Mouse (Mus musculus): Measurements from ENCODE around the gene Pcgf1. TPM values are rescaled to one million over a fixed set of nuclear protein-coding genes. Genes with fewer than 3 reads are reported as not detected.

Pcgf1 gene
- polyA plus RNA-seq, 2 experiments, result 15.0 to 21.0 TPM

DNA sequence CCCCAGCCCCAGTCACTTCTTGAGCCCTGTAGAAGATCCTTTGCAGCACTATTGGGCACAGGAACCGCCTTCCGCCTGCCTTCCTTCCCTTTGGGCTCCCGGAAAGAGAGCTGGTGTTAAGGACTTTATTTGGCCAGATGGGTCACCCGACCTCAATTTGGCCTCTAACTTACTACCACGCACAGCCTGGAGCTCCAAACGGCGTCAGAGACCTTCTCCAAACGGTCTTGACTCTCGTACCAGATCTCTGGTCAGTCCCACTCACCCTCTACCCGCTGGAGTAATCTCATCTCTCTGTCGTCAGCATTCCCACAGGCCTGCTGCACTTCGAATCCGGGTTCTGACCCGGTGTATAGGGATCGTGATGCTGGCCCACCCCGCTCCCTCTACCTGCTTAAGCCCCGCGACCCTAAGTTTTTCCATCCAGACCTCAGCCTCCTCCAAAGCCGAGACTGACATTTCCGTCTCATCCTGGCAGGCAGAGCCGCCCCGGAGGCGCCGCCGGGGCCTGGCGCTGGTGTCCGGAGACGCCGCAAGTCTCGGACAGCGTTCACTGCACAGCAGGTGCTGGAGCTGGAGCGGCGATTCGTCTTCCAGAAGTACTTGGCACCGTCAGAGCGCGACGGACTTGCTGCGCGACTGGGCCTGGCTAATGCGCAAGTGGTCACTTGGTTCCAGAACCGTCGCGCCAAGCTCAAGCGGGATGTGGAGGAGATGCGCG, 9.7 kb downstream of the Pcgf1 start:
- Histone ChIP-seq H3K4me1 (replicated peaks; ENCODE audit: control insufficient read depth in 2 of 2, insufficient read depth in 2 of 2, low read length in 1 of 2) (no peaks in the 10 kb centered on the region; a peak in 1 of 4 replicates), H3K4me2 (ENCODE audit: low read depth) (peak overlapping the region; percentile 16), H3K27ac (no peak overlapping the region), H3K9ac (replicated peaks) (no peak overlapping the region), H3K36me3 (replicated peaks; ENCODE audit: control insufficient read depth, insufficient read depth, low read depth) (no peaks in the 10 kb centered on the region), H3K4me3 (ENCODE audit: insufficient read depth in 1 of 2, low read depth in 2 of 2, low read length in 2 of 2) (0 out of 4 replicates have a peak overlapping the region, but pooled peaks have one; percentile 2 to 4), H3K27me3 (ENCODE audit: control insufficient read depth, insufficient read depth, low read length) (peaks cover 63% of the 10 kb centered on the region), H3K9me3 (ENCODE audit: control insufficient read depth, low read length) (no peaks in the 10 kb centered on the region)
- no peak for ATAC-seq (ENCODE audit: insufficient read depth)
- TF ChIP-seq EP300 (IDR thresholded peaks at IDR 0.05; ENCODE audit: low read depth) (no peak), CTCF (IDR thresholded peaks at IDR 0.05; ENCODE audit: low read depth) (no peak)
- DNase-seq (ENCODE audit: low read depth in 3 of 3, low spot score in 3 of 3), result no peak
- 3% methylated on average over 47 of the region's 47 CpGs for WGBS (ENCODE audit: insufficient replicate concordance)

DNA sequence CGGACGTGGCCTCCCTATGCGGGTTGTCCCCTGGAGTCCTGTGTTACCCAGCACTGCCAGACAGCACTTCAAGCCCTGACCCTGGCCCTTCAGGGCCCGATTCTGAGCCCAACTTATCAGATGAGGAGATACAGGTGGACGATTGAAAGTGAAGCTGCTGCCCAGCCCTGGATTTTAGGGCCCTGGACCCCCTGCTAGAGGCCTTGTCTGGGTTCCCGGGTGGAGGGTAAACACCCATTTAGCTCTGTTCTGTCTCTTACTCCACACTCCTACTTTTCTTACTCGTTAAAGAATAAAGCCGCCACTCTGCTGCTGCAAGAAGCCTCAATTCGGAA, 10.2 kb downstream of the Pcgf1 start:
- 0 out of 4 replicates have a peak overlapping the region, but pooled peaks of 1 of the 2 experiments have one; percentile 4 for H3K4me3 ChIP-seq (ENCODE audit: insufficient read depth in 1 of 2, low read depth in 2 of 2, low read length in 2 of 2)
- peaks cover 65% of the 10 kb centered on the region for H3K27me3 ChIP-seq (ENCODE audit: control insufficient read depth, insufficient read depth, low read length)

DNA sequence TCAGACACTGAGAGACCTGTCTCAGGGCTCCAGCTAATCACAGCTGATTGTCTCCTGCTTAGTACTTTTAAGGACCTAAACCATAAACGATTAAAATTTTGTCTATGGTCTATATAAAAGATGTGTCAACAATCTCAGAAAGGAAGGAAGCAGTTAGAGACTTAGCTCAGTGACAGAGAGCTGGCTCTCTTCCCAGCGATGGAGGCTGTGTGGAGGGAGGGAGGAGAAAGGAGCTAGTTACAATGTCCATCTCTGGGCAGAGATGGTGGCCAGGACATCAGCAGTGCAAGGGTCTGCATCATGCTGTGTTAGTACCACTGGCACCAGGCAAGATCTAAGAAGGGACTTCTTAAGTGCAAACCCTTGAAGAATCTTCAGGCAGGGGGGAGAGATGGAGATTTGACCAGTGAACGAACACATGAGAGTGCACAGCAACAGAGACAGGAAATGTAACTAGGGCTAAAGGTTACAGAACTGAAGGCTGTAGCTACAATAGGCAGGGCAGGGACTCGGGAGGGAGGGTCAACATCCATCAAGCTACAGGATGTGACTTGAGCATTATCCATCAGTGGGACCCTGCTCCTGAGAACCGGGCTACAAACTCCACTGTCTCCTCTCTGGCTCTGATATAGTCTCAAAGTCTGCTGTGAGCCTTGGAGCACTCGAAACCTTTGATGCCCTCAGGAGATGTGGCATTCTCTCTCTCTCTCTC, 14.9 kb downstream of the Pcgf1 start:
- H3K9me3 ChIP-seq (ENCODE audit: control insufficient read depth, low read length), result no peaks in the 10 kb centered on the region; the same call in 1 of the 2 replicates
- no peaks in the 10 kb centered on the region for H3K36me3 ChIP-seq (replicated peaks; ENCODE audit: control insufficient read depth, insufficient read depth, low read depth)
- H3K4me1 ChIP-seq (replicated peaks; ENCODE audit: control insufficient read depth in 2 of 2, insufficient read depth in 2 of 2, low read length in 1 of 2), result no peaks in the 10 kb centered on the region; a peak in 1 of 4 replicates
- H3K4me3 ChIP-seq (ENCODE audit: insufficient read depth in 1 of 2, low read depth in 2 of 2, low read length in 2 of 2), result no peak overlapping the region
- H3K27ac ChIP-seq, result no peak overlapping the region
- peaks cover 24% of the 10 kb centered on the region for H3K27me3 ChIP-seq (ENCODE audit: control insufficient read depth, insufficient read depth, low read length)
- DNase-seq (ENCODE audit: low read depth in 3 of 3, low spot score in 3 of 3), result no peak
- no peak for TF ChIP-seq CTCF (IDR thresholded peaks at IDR 0.05; ENCODE audit: low read depth)
- TF ChIP-seq EP300 (IDR thresholded peaks at IDR 0.05; ENCODE audit: low read depth), result no peak
- 13% methylated on average over 6 of the region's 6 CpGs for WGBS (ENCODE audit: insufficient replicate concordance)
- no peak overlapping the region for H3K9ac ChIP-seq (replicated peaks)
- no peak for ATAC-seq (ENCODE audit: insufficient read depth)
- no peak overlapping the region for H3K4me2 ChIP-seq (ENCODE audit: low read depth)

More for the DNA sequence above, 10.2 kb downstream of the Pcgf1 start:
- Histone ChIP-seq H3K36me3 (replicated peaks; ENCODE audit: control insufficient read depth, insufficient read depth, low read depth) (no peaks in the 10 kb centered on the region), H3K4me1 (replicated peaks; ENCODE audit: control insufficient read depth in 2 of 2, insufficient read depth in 2 of 2, low read length in 1 of 2) (no peaks in the 10 kb centered on the region; a peak in 1 of 4 replicates), H3K27ac (no peak overlapping the region), H3K4me2 (ENCODE audit: low read depth) (peak overlapping the region; percentile 16), H3K9ac (replicated peaks) (no peak overlapping the region), H3K9me3 (ENCODE audit: control insufficient read depth, low read length) (no peaks in the 10 kb centered on the region)
- TF ChIP-seq CTCF (IDR thresholded peaks at IDR 0.05; ENCODE audit: low read depth) (no peak), EP300 (IDR thresholded peaks at IDR 0.05; ENCODE audit: low read depth) (no peak)
- DNase-seq (ENCODE audit: low read depth in 3 of 3, low spot score in 3 of 3), result no peak
- ATAC-seq (ENCODE audit: insufficient read depth), result no peak
- WGBS (ENCODE audit: insufficient replicate concordance), result 13% methylated on average over 9 of the region's 9 CpGs

DNA sequence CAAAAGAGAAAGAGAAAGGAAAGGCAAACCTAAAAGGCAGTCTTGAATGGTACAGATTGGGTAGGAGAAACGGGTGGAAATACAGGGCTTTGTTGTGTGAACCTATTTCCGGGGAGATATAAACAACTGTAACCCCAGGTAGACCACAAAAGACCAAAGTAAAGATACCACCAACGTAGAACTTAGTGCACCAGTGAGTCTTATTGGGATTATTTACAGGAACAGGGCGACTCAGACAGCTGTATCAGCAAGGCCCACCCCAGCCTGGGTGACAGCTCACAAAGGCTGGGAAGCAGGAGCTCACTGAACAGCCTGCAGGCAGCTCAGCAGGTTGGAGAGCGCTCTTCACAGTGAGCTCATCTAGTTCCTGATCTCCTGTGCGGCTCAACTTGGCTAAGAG, 18.3 kb downstream of the Pcgf1 start:
- 38% methylated on average over 6 of the region's 6 CpGs for WGBS (ENCODE audit: insufficient replicate concordance)
- H3K36me3 ChIP-seq (replicated peaks; ENCODE audit: control insufficient read depth, insufficient read depth, low read depth), result no peaks in the 10 kb centered on the region
- H3K27me3 ChIP-seq (ENCODE audit: control insufficient read depth, insufficient read depth, low read length), result peaks cover 3% of the 10 kb centered on the region; the same call in 1 of the 2 replicates
- no peak overlapping the region for H3K4me2 ChIP-seq (ENCODE audit: low read depth)
- H3K9me3 ChIP-seq (ENCODE audit: control insufficient read depth, low read length), result no peaks in the 10 kb centered on the region; the same call in 1 of the 2 replicates
- no peak overlapping the region for H3K4me3 ChIP-seq (ENCODE audit: insufficient read depth in 1 of 2, low read depth in 2 of 2, low read length in 2 of 2)
- TF ChIP-seq CTCF (IDR thresholded peaks at IDR 0.05; ENCODE audit: low read depth), result no peak
- TF ChIP-seq EP300 (IDR thresholded peaks at IDR 0.05; ENCODE audit: low read depth), result no peak
- no peak overlapping the region for H3K27ac ChIP-seq
- H3K9ac ChIP-seq (replicated peaks), result no peak overlapping the region
- ATAC-seq (ENCODE audit: insufficient read depth), result no peak
- DNase-seq (ENCODE audit: low read depth in 3 of 3, low spot score in 3 of 3), result no peak
- no peaks in the 10 kb centered on the region; a peak in 2 of 4 replicates for H3K4me1 ChIP-seq (replicated peaks; ENCODE audit: control insufficient read depth in 2 of 2, insufficient read depth in 2 of 2, low read length in 1 of 2)

DNA sequence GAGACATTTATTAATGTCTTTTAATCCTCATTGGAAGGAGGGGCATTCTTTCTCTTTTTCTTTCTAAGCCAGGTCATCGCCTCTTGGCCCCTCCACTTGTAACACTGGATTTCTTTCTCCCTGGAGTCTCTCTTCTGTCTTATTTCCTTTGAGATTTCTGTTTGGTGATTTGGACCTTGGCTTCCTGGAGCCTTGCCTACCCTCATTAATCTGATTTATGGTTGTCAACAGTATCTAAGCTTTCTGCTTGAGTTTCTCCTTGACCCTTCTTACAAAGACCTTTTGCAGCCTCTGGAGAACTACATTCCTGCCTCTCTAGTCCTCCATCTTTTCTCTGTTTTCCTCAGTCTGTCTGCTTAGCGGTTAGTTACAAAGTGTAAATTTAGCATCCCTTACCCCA, 20.7 kb downstream of the Pcgf1 start:
- Histone ChIP-seq H3K36me3 (replicated peaks; ENCODE audit: control insufficient read depth, insufficient read depth, low read depth) (no peaks in the 10 kb centered on the region), H3K27me3 (ENCODE audit: control insufficient read depth, insufficient read depth, low read length) (no peaks in the 10 kb centered on the region), H3K4me3 (ENCODE audit: insufficient read depth in 1 of 2, low read depth in 2 of 2, low read length in 2 of 2) (no peak overlapping the region), H3K9ac (replicated peaks) (no peak overlapping the region), H3K4me2 (ENCODE audit: low read depth) (no peak overlapping the region), H3K9me3 (ENCODE audit: control insufficient read depth, low read length) (no peaks in the 10 kb centered on the region; the same call in 1 of the 2 replicates), H3K4me1 (replicated peaks; ENCODE audit: control insufficient read depth in 2 of 2, insufficient read depth in 2 of 2, low read length in 1 of 2) (peaks cover 8% of the 10 kb centered on the region in 2 experiments), H3K27ac (no peak overlapping the region)
- ATAC-seq (ENCODE audit: insufficient read depth) (no peak), DNase-seq (ENCODE audit: low read depth in 3 of 3, low spot score in 3 of 3) (no peak)
- WGBS (ENCODE audit: insufficient replicate concordance), result 65% methylated on average over 2 of the region's 2 CpGs
- TF ChIP-seq CTCF (IDR thresholded peaks at IDR 0.05; ENCODE audit: low read depth), result no peak

Data from liver, embryonic 14.5 days (tissue).